In the genomic region with DNA sequence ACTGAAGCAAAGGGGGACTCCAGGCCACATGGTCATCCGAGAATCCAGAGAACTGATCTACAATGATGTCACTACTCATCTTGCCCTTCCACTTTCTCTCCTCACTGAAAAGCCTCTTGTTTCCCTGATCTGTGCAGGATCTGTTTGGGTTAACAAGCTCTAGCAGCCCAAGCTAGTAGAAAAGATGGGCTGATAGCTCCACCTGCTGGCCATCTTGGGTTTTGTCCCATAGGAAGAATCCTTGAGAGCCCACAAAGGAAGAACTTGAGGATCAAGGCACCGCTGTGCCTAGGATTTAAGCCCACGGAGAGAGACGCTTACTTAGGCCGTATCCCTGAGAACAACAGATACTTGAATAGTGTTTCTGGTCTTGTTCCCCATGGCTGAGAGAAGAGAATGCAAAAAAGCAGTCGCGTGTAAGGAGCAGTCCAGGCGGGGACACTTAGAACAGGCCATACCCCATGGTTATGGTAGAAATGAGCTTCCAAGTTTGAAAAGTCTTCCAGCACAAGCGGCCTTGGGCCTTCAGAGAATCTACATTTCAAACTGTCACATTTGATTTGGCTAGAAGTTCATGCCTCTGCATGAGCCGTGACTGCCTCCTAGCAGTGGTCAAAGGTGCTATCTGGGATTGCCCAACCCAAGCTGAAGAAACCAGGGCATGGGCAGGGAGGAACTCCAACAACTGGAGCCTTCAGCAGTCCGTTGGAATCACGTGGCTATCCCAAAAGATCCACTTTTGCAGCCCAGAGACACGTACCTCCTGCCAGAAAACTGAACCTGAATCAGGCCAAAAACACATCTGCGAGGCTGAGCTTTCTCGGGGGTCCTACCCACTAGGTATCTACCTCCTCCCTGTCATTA, we compare ENCODE assay signal across 8 mouse cellular contexts. TPM values are rescaled to one million over a fixed set of nuclear protein-coding genes. Genes with fewer than 3 reads are reported as not detected.
DNase-seq lines count a peak whose midpoint lies in the region; ATAC-seq lines count a peak whose summit lies in the region.

No protein-coding gene starts in this region.

- no peaks in the 10 kb centered on the region for H3K9me3 ChIP-seq in hindbrain, embryonic 15.5 days

- peak overlapping the region; percentile 49 for H3K27ac ChIP-seq in hindbrain, embryonic 15.5 days (replicated peaks)

- H3K27me3 ChIP-seq in hindbrain, embryonic 15.5 days: no peaks in the 10 kb centered on the region

- WGBS in hindbrain, embryonic 15.5 days: 6% methylated on average over 15 of the region's 15 CpGs

- H3K36me3 ChIP-seq in hindbrain, embryonic 15.5 days: peaks cover 22% of the 10 kb centered on the region

- peak; percentile 76 for DNase-seq in T-cell, adult 2 months (ENCODE audit: low spot score)
- peak; percentile 92 to 94 for DNase-seq in cerebellum, postnatal 25 days
- DNase-seq in frontal cortex, postnatal 25 days (ENCODE audit: low spot score in 2 of 2): peak; percentile 92 to 96
- peak; percentile 87 for DNase-seq in left cerebral cortex, adult 11 months (ENCODE audit: low spot score)
- peak; percentile 81 to 90 for DNase-seq in lung, postnatal 4 days
- DNase-seq in retina, postnatal 7 days (ENCODE audit: low read depth, low spot score): peak; percentile 92
- DNase-seq in urinary bladder, postnatal 14 days (ENCODE audit: low spot score): peak; percentile 91

- peak; percentile 47 for ATAC-seq in hindbrain, embryonic 15.5 days (ENCODE audit: low FRiP score, low read depth)

- H3K4me2 ChIP-seq in hindbrain, embryonic 15.5 days: peak overlapping the region; percentile 81

- H3K9ac ChIP-seq in hindbrain, embryonic 15.5 days: 0 out of 2 replicates have a peak overlapping the region, but pooled peaks have one; percentile 9

- H3K4me3 ChIP-seq in hindbrain, embryonic 15.5 days: peak overlapping the region; percentile 73

- H3K4me1 ChIP-seq in hindbrain, embryonic 15.5 days (replicated peaks): peaks cover 22% of the 10 kb centered on the region

RNA-seq across cellular contexts. Expression of a gene that starts 0.6 kb away (rescaled TPM):
- polyA plus RNA-seq in hindbrain, embryonic 15.5 days (2015; fragmentation: Nextera tagmentation; extraction: Ambion mirVana): 22.3 and 23.9 TPM in 2 replicates

RNA-seq across cellular contexts. Expression of a gene that starts 9.6 kb away (rescaled TPM):
- 17.9 and 18.2 TPM in 2 replicates for polyA plus RNA-seq in hindbrain, embryonic 15.5 days (2015; fragmentation: Nextera tagmentation; extraction: Ambion mirVana)

RNA-seq across cellular contexts. Expression of a gene that starts 20.0 kb away (rescaled TPM):
- 124 and 125 TPM in 2 replicates for polyA plus RNA-seq in hindbrain, embryonic 15.5 days (2015; fragmentation: Nextera tagmentation; extraction: Ambion mirVana)

RNA-seq across cellular contexts. Expression of a gene that starts 20.2 kb away (rescaled TPM):
- polyA plus RNA-seq in hindbrain, embryonic 15.5 days (2015; fragmentation: Nextera tagmentation; extraction: Ambion mirVana): 8.1 and 10.0 TPM in 2 replicates

Comparison
In these comparisons a context has a peak if more than half of its experiments do, and no peak if none do; other contexts are left out.
1. Peak in every context shown above with its lines: DNase-seq, ATAC-seq, H3K4me3 ChIP-seq and H3K27ac ChIP-seq.